Mouse (Mus musculus) Patski (cell line): ENCODE results near the gene Pvrig. TPM values are rescaled to one million over a fixed set of nuclear protein-coding genes. Genes with fewer than 3 reads are reported as not detected.
"Not testable (repeated sequence)": the region's sequence is repeated elsewhere in the genome, so short reads cannot be mapped to it uniquely, and the experiment has no call there.

ENCODE experiments used
- ATAC-seq: fragments of 100-300 bp; one replicate; pipeline ENCODE4 v1.8.0; 2021
- CTCF ChIA-PET: fragments of 350-600 bp; sonication (Branson Sonifier 250); formaldehyde crosslinking; loops from one replicate; lab custom pipeline; 2022; ENCODE audit warnings: inconsistent platforms; lab: Charles Lee
- POLR2A ChIA-PET: fragments of 350-600 bp; sonication (Branson Sonifier 250); formaldehyde crosslinking; loops from one replicate; lab custom pipeline; 2022; ENCODE audit warnings: antibody characterized with exemption, inconsistent platforms; lab: Charles Lee
- DNase-seq: peaks from one replicate; pipeline ENCODE4 v3.0.0-alpha.2; 2011; ENCODE audit warnings: low read depth, low spot score
- H3K27me3 ChIP-seq: fragments of 371-371 bp; one replicate; pipeline ENCODE4 v1.5.1; 2021
- CTCF ChIP-seq: fragments of 100-300 bp; IDR thresholded peaks from one replicate; pipeline ENCODE4 v1.5.1; 2021
- in situ Hi-C: fragments of 300-500 bp; cut with MboI; formaldehyde crosslinking; loops from 3 replicates; pipeline ENCODE4 v1.11.1; 2018; ENCODE audit warnings: low pct_unique_long_range_greater_than_20kb, mixed read lengths
- polyA plus RNA-seq: library from polyadenylated mRNA; unstranded; gene quantifications from one replicate; pipeline ENCODE4 v1.2.3, GENCODE M21; 2021

Gene Pvrig
- not detected for polyA plus RNA-seq

DNA sequence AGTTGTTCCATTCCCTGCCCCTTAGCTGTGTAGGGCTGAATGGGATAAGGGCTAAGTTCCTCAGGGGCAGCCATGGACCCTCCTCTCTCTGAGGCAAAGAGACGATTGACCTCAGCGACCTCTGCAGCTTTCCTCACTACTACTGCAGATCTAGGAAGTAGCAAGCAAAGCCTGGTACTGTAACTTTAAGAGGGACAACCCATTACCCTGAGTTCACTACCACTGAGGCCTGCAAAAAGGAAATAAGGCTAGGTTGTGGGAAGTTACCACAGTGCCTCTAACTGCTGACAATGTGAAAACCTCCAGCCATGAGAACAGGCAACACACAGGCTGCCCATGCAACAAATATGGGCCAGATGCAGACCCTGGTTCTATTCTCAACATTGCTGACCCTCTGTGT lies at the start of gene Pvrig:
Gene Pvrig (plus strand): TSS at position 301 of the 400 bp plus-strand sequence.
- no peak for DNase-seq
- ATAC-seq: no peak
- H3K27me3 ChIP-seq: no peaks in the 10 kb centered on the region
- no peak for TF ChIP-seq CTCF
- in situ Hi-C loops: no loop called here
- ChIA-PET CTCF (no interaction called here), POLR2A (no interaction called here)

DNA sequence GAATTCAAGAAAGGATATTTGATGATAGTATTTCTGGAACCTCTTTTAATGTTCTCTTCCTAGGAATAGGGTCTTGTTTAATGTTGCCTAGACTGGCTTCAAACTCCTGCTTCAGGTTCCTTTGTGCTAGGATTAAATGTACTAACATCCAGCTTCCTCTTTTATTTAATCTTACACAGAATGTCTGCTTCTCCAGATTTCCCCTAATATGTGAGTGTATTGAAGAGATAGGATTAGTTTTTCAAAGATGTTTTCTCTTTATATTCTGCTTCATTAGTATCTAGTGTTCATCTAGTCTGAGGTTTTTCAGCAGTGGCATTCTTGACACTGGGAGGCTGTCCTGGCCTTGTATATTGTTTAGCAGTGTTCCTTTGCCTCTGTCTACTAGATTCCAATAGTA lies 47.6 kb upstream of the Pvrig start:
- ATAC-seq: no peak
- DNase-seq: no peak
- no peak for TF ChIP-seq CTCF
- CTCF ChIA-PET: no interaction called here
- peaks cover 13% of the 10 kb centered on the region for H3K27me3 ChIP-seq
- POLR2A ChIA-PET: no interaction called here
- in situ Hi-C loops: no loop called here

DNA sequence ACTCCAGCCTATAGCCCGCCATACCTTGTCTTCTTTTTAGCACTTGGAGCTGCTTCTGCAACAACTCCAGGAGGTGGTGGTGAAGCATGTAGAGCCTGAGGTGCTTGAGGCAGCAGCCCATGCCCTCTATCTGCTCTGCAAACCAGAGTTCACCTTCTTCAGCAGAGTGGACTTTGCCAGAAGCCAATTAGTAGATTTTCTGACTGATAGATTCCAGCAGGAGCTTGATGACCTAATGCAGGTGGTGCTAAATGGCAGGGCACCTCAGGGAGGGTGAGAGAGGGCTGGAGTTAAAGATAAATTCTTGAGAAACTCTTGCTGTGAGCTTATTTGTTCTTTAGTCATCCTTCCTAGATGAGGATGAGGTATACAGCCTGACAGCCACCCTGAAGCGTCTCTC lies 42.1 kb upstream of the Pvrig start:
- ATAC-seq (no peak), DNase-seq (no peak)
- H3K27me3 ChIP-seq: peaks cover 9% of the 10 kb centered on the region
- in situ Hi-C loops: no loop called here
- ChIA-PET CTCF (no interaction called here), POLR2A (no interaction called here)
- TF ChIP-seq CTCF: no peak

DNA sequence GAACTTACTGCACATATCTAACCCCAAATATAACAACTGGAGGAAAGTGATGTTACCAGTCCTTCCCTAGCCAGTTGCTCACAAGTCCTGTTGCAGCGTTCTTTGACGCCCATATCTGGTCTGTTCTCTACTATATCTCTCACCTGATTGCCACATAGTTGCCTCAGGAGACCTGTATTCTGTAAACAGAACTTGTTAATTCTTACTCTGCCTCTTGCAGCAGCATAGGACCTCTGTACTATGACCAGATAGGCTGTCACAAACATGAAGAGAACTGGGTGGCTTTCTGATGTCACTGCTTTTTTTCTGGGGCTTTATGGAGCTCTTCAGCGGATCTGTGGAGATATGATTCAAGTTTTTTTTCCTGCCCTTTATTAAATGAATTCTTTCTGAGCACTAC lies 29.0 kb upstream of the Pvrig start:
- CTCF ChIA-PET: interaction anchor here (1.2 kb wide), 1 partner anchor 62 kb away, joined by 3 read pairs; no protein-coding TSS in a partner anchor
- in situ Hi-C loops: no loop called here

DNA sequence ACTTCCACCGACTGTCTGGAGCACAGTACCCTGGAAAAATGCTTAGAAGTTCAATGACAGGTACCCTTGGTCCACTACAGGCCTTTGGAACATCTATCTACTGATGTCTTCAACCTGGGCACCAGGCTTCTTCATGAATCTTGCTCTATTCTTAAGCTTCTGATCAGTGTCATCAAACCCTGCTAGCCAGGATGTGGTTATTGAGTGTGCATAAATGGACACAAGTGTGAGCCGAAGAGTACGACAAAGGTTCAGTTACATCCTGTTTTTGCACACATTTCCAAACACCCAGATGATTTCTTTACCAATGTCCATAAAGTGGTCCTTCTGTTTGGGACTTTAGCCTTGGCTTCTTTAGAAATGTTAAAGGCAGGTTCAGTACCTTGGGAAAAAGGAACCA lies 1.5 kb downstream of the Pvrig start:
- CTCF ChIA-PET: interaction anchor here (0.8 kb wide), 1 partner anchor 17 kb away, joined by 3 read pairs; no protein-coding TSS in a partner anchor
- TF ChIP-seq CTCF: no peak

More for the DNA sequence above, 29.0 kb upstream of the Pvrig start:
- POLR2A ChIA-PET: no interaction called here
- ATAC-seq: no peak
- peaks cover 4% of the 10 kb centered on the region for H3K27me3 ChIP-seq
- TF ChIP-seq CTCF: no peak
- no peak for DNase-seq

DNA sequence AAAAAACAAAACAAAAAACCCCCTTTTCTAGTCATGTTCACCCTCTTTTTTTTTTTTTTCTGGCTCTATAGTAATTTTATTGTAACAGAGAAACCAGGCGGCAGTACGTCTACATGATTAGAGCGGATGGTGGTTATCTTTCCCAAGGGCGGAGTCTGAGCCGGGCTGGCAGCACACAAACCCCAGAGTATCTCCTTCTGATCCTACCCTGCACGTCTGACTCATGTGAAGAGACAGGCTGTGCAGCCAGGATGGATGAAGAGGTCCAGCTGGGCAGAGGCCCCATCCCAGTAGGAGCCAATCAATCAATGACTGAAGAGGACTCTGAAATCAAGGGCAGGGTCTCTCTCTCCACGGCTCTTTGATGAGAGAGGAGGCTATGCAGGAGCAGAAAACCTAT lies 21.4 kb downstream of the Pvrig start:
- POLR2A ChIA-PET, DNase-seq, H3K27me3 ChIP-seq, CTCF ChIA-PET, in situ Hi-C loops, ATAC-seq: not testable (repeated sequence)

More for the DNA sequence above, 1.5 kb downstream of the Pvrig start:
- in situ Hi-C loops: no loop called here
- DNase-seq: no peak
- no peaks in the 10 kb centered on the region for H3K27me3 ChIP-seq
- no peak for ATAC-seq
- POLR2A ChIA-PET: no interaction called here

DNA sequence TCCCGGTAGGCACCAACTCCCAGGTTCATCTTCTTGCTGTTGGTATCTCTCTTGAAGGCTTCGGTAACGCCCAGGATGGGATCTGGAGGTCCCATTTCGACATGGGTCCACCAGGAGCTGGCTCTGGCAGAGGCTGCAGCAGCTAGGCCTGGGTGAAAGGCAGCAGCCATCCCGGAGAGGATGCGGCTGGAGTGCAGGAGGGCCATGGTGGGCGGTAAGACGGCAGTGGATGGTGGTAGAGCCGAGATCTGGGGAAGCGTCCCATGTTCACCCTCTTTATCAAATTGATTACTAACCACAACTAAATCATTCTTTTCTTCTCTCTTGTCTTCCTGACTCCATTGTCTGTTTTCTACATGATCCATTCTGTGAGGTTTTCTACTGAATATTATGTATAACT lies 23.6 kb downstream of the Pvrig start:
- POLR2A ChIA-PET, ATAC-seq, CTCF ChIA-PET, in situ Hi-C loops, DNase-seq, H3K27me3 ChIP-seq: not testable (repeated sequence)

Other genes starting within 250 kb of the Pvrig start
- 60.4 TPM for gene Zscan21, start 225.1 kb upstream of the Pvrig start, polyA plus RNA-seq
- gene Zfp113, start 186.2 kb upstream of the Pvrig start, polyA plus RNA-seq: 11.5 TPM
- gene Cops6, start 180.9 kb upstream of the Pvrig start, polyA plus RNA-seq: 274 TPM
- gene Ap4m1, start 170.0 kb upstream of the Pvrig start, polyA plus RNA-seq: 39.7 TPM
- 104 TPM for gene Mcm7, start 169.5 kb upstream of the Pvrig start, polyA plus RNA-seq
- gene Taf6, start 154.5 kb upstream of the Pvrig start, polyA plus RNA-seq: 60.2 TPM
- gene Cnpy4, start 154.5 kb upstream of the Pvrig start, polyA plus RNA-seq: 68.3 TPM
- gene Mblac1, start 147.6 kb upstream of the Pvrig start, polyA plus RNA-seq: 11.4 TPM
- 2.2 TPM for gene Nxpe5, start 116.1 kb upstream of the Pvrig start, polyA plus RNA-seq
- 125 TPM for gene Lamtor4, start 86.5 kb upstream of the Pvrig start, polyA plus RNA-seq
- 36.9 TPM for gene BC037034, start 77.9 kb upstream of the Pvrig start, polyA plus RNA-seq
- gene Gal3st4, start 69.1 kb upstream of the Pvrig start, polyA plus RNA-seq: 0.62 TPM
- gene Gm43720, start 62.0 kb upstream of the Pvrig start, polyA plus RNA-seq: 0.01 TPM
- 13.9 TPM for gene Gpc2, start 62.0 kb upstream of the Pvrig start, polyA plus RNA-seq
- gene Stag3, start 61.7 kb upstream of the Pvrig start, polyA plus RNA-seq: 4.5 TPM
- 12.8 TPM for gene Zfp157, start 99.5 kb downstream of the Pvrig start, polyA plus RNA-seq
- not detected for gene 1700123K08Rik, start 222.8 kb downstream of the Pvrig start, polyA plus RNA-seq